Mouse (Mus musculus): ENCODE results near the gene Gstt2.
A peak's percentile ranks its signal among the peaks of the same experiment; 100 is the strongest.

DNA sequence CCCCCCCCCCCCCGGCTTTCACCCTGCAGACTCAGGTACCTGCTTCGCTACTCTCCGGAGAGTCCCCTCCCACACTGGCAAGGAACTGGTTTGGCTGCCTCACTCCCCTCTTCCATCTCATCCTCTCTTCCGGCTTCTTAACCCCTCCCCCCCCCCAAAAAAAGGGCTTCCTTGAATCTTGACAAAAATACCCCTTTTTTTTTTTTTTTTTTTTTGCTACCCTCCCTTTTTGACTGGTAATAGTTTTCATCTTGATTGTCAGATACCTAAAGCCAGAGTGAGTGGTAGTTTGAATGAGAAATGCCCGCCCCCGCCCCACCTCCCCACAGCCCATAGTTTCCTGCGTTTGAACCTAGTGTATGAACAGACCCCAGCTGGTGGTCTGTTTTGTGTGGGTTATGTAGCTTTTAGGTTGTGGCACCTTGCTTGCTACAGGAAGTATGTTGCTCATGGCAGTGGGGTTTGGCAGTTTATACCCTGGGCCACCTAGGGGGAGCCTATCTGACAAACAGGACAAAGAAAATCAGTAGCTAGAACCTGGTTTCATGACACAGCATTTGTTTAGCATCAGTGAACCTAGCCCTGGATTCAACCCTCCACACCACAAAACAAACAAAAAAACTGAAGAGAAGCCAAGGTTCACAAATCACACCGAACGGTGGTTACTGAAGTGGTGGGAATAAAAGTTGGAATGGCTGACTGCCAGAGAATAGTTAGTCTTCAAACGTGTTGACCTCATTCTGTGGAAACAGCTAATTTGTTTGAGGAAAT lies 1.3 kb downstream of the Gstt2 start:
- TF ChIP-seq CTCF (IDR thresholded peaks at IDR 0.05; ENCODE audit: low read depth) (peak; percentile 18; the same call in 1 of the 2 replicates), EP300 (IDR thresholded peaks at IDR 0.05; ENCODE audit: low read depth) (no peak)

Measured in liver, embryonic 14.5 days (tissue).